Comparison of ENCODE assay signal across 32 mouse cellular contexts in genomic region chr11:106959121-106959520, GRCm38 (mm10).
"Had no signal": no experiment of that assay in that cellular context is flagged by ENCODE, and none has a peak within 500 bp of the region (broad histone marks: within the 10 kb centered on the region; RNA-seq: fewer than 3 reads in every experiment).

No protein-coding gene starts in this region.

- H3K4me1 ChIP-seq: hindbrain, embryonic 13.5 days; hindbrain, embryonic 15.5 days had no signal

- DNase-seq: heart, postnatal 10 days; heart, postnatal 36 days; heart, postnatal 4 days; kidney, adult 11 months; kidney, adult 18-20 months; kidney, adult 2 months; kidney, adult 8-10 months; kidney, adult 9 months; kidney, postnatal 10 days; kidney, postnatal 14 days; kidney, postnatal 25 days; kidney, postnatal 36 days; kidney, postnatal 4 days; layer of hippocampus, adult 9-11 months; layer of hippocampus, postnatal 36 days had no signal

- H3K4me3 ChIP-seq: heart, embryonic 10.5 days; heart, embryonic 12.5 days; heart, embryonic 13.5 days; hindbrain, embryonic 10.5 days; hindbrain, embryonic 12.5 days; hindbrain, embryonic 13.5 days; hindbrain, embryonic 15.5 days; intestine, embryonic 15.5 days; kidney, embryonic 15.5 days; layer of hippocampus, adult 2 months; left cerebral cortex, adult 2 months had no signal

- H3K9ac ChIP-seq: heart, embryonic 12.5 days; heart, embryonic 13.5 days; hindbrain, embryonic 12.5 days; hindbrain, embryonic 13.5 days; hindbrain, embryonic 14.5 days; hindbrain, embryonic 15.5 days; intestine, embryonic 15.5 days; kidney, embryonic 15.5 days had no signal

- H3K27me3 ChIP-seq: heart, embryonic 12.5 days; heart, embryonic 13.5 days; hindbrain, embryonic 12.5 days; hindbrain, embryonic 13.5 days; hindbrain, embryonic 15.5 days; intestine, embryonic 15.5 days; kidney, embryonic 15.5 days had no signal

- H3K9me3 ChIP-seq: heart, embryonic 10.5 days; hindbrain, embryonic 10.5 days; hindbrain, embryonic 12.5 days; hindbrain, embryonic 13.5 days; hindbrain, embryonic 15.5 days; intestine, embryonic 15.5 days had no signal

- ATAC-seq: hindbrain, embryonic 16.5 days; hindbrain, postnatal 0 days; intestine, embryonic 15.5 days; intestine, embryonic 16.5 days had no signal

- H3K27ac ChIP-seq: heart, embryonic 10.5 days; heart, embryonic 13.5 days; hindbrain, embryonic 10.5 days; hindbrain, embryonic 12.5 days; hindbrain, embryonic 13.5 days; hindbrain, embryonic 14.5 days; hindbrain, embryonic 15.5 days; hindbrain, postnatal 0 days; intestine, embryonic 15.5 days; kidney, embryonic 15.5 days; kidney, postnatal 0 days; layer of hippocampus, adult 2 months; left cerebral cortex, adult 2 months had no signal

- H3K4me2 ChIP-seq: heart, embryonic 11.5 days; heart, embryonic 12.5 days; heart, embryonic 13.5 days; hindbrain, embryonic 12.5 days; hindbrain, embryonic 13.5 days; hindbrain, embryonic 14.5 days; hindbrain, embryonic 15.5 days; intestine, embryonic 15.5 days; kidney, embryonic 15.5 days had no signal

- H3K36me3 ChIP-seq: heart, embryonic 10.5 days; heart, embryonic 12.5 days; heart, embryonic 13.5 days; hindbrain, embryonic 10.5 days; hindbrain, embryonic 12.5 days; hindbrain, embryonic 13.5 days; hindbrain, embryonic 15.5 days; intestine, embryonic 15.5 days; kidney, embryonic 15.5 days had no signal
